Mouse (Mus musculus) liver, embryonic 14.5 days (tissue): ENCODE measurements around the gene Sh3bp2.

Source experiments
- CTCF ChIP-seq: IDR thresholded peaks from 2 replicates; pipeline ENCODE4 v1.5.1; 2016; ENCODE audit warnings: antibody characterized with exemption, low read depth, control low read depth
- EP300 ChIP-seq: IDR thresholded peaks from 2 replicates; pipeline ENCODE4 v1.6.1; 2016; ENCODE audit warnings: antibody characterized with exemption, low read depth

DNA sequence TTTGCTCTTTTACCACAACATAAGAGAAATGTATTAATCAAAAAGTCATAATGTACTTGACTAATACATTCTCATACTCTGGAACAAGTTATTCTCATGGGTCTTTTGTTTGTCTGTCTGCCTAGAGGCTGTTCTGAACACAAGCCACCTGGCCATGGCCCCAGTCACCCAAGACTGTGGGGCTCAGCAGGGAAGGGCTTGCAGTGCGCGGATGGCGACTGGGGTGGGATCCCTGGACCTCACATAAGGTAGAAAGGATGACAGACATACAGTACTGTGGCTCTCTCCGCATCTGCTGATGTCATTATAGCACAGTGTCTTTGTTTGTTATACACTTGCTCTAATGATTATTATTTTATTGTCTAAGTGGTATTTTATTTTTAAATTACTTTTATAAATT, 65.1 kb downstream of the Sh3bp2 start:
- no peak for TF ChIP-seq CTCF
- no peak for TF ChIP-seq EP300
